Mouse (Mus musculus) fat pad, adult 2 months (tissue): ENCODE results near the gene Gm48551.

ENCODE experiments used
- DNase-seq: peaks from one replicate; pipeline ENCODE4 v3.0.0-alpha.2; 2011; ENCODE audit warnings: low read depth, low spot score; ENCODE audit errors: extremely low read depth

The Gm48551 gene

DNA sequence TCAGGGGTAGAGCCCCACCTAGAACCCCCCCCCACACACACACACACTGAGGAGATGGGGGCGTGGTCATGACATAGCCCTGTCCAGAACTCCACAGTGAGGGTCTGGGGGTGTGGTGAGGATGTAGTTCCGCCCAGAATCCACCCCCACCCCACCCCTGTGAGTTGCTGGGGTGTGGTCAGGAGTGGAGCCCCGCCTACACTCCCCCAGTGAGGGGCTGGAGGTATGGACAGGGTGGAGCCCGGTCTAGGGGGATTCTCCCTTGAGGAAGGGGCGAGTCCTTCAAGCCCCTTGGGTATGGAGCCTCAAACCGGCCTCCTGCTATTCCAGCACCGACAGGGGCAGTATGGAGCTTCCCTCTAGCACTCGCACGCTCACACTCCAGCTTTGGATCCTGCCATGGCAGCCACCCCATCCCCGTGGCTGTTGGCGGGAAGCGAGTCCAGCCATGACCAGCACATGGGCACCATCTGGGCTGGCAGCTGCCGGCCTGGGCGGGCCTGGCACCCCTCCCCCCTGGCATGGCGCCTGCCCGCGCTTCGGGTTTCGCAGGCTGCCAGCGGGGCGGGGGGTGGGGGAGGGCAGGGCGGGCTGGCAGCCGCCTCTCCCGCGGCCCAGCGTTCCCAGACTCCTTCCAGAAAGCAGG lies 32.4 kb downstream of the Gm48551 start:
- no peak for DNase-seq

DNA sequence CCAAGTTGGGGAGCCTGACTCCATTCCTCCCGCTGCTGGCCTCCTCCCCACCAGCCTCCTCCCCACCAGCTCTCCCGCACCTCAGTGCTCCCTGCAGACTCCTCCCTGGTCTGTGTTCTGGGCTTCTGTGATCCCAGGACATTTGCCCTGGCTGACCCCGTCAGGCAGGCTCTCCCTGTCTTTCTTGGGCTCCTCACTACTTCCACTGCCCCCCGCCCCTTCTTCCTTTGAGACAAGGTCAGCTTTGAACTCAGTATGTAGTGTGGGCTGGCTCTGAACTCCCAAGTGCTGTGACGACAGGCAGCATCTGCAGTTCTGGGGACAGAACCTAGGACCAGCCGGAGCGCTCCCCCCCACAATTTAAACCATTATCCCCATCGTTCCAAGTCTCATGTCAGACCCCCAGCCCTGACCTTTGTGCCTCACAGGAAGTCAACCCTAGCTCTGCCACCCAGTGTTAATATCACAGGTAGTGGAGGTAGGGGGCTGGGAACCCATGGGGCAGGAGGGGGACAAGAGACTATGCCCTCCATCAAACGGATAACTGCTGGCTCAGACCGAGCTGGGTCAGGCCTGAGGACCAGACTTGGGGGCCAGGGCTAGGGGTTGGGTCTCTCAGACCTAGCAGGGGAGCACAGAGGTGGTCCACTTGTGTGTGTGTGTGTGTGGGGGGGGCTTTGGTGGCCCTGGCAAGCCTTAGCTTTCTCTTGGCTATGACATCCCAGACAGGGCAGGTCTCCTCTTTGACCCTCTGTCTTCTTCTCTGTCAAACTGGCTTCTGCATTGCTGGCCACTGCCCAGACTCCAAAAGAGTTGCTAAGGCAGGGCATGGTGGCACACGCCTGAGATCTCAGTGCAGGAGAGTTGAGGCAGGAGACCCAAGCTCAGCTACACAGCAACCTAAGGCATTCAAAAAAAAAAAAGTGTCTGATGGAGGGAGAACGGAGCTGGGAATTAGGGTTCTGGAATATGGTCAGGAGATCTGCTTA lies 33.3 kb downstream of the Gm48551 start:
- no peak for DNase-seq

DNA sequence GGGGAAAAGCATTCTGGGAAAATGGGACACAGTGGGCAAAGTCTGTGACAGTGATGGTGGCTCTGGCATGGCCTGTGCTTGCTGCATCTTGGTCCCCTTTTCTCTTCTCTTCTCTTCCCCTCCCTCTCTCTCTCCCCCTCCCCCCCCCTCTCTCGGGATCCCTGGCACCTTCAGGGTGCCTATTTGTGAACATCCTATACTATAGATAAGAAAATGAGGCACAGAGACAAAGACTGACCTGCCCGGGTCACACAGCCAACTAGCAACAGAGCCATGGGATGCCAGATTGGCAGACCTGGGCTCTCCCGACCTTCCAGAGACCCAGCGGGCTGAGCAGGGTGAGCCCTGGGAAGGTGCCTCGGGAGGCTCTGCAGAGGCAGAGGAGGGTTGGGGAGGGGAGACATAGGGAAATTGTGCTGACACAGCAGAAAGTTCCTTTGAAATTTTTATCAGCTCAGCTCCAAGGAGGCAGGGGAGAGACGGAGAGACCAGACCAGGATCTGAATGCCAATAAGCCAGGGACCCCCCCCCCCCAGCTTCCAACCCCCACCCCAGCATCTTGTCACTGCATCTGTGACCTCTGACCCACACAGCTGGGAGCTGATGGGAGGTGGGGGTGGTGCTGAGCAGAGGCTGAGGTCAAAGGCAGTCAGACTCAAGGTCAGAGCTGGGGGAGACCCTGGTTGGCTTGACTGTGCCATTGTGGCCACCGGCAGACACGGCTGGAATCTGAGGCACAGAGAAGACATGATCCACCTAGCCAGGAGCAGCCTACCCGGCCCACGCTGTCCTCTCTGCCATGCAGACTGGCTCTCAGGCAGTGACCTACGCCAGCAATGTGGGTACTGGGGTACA lies 34.2 kb downstream of the Gm48551 start:
- DNase-seq: no peak

DNA sequence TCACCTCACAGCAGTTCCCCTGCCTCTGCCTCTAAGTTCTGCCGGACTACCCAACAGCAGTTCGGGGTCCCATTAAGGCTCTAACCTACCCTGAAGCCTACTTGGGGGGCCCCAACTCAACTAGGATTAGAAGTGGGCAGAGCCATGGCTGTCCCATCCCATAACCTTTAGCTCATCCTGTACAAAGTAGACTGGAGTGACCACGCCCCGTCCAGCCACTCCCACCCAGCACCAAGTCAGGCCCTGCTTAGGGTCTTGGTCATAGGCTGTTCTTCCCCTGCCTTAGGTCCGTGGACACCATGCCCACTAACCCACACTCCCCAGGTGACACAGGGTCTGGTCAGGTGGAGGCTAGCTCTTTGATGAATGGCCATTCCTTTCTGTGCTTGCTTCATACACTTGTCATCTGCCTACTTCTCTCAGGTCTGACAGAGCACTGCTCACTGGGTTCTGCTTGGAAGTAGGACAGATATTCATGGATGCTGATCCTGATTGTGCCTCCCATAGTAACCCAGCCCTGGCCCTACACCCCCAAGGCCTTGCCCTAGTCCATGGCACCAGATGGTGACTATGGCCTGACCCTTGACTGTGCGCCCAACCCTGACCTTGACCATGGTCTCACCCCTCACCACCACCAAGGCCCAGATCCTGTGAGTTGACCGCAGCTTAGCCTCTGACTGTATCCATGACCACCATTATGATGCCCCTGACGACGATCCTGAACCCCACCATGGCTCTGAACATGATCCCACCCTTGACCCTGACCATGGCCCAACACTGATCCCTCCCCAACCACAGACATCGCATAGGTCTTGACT lies 35.1 kb downstream of the Gm48551 start:
- DNase-seq: no peak

DNA sequence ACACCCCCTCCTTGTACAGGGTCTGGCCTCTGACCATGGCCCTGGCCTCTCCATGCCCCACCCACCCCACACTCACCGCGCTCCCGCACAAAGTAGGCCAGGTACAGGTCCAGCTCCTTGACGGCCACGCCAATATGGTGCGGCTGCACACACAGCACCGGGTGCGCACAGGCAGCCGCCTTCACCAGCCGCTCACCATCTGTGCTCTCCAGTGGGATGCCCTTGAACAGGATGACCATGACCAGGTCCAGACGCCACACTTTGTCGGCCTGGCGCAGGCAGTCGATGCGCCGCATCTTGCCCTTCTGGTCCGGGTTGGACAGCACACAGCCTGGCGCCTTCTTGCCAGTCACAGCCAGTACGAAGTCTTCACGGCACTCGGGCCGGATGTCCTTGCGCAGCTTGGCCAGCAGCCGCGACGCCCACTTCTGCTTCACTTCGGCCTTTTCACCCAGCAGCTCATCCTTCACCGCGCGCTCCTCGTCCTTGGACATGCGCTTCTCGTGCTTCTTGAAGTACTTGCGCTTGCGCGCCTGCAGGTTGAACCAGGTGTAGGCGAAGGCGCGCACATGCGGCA lies 36.0 kb downstream of the Gm48551 start:
- DNase-seq: no peak

DNA sequence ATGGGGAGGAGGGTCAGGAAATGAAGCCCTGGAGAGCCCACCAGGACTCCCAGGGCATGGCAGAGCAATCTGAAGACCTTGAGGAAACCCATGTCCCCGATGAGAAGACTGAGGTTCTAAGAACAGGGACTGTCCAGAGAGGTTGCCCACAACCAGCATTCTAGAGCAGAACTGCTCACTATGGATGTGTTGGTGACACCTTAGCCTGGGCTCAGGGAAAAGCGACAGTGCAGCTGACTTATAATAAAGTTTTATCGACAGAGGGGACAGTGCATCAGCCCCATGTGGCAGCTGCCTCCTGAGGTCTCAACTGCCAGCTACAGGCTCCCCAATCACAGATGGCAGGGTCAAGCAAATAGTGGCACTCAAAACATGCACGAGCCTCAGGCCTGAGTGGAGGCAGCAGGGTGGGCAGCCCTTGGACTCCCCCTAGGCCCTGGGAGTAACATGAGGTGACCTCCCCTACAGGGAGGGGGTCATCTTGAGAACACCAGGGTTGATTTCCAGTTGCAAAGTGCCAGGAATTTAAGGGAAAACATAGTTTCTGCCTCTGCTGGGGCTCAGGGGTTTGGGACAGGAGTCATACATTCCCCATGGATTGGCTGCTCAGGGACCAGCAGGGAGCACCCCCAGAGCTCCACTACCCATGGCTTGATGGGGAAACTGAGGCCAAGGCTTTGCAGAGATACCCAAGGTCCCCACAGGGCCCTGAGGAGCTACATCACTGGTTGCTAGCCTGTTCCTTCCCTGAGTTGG lies 37.0 kb downstream of the Gm48551 start:
- no peak for DNase-seq

DNA sequence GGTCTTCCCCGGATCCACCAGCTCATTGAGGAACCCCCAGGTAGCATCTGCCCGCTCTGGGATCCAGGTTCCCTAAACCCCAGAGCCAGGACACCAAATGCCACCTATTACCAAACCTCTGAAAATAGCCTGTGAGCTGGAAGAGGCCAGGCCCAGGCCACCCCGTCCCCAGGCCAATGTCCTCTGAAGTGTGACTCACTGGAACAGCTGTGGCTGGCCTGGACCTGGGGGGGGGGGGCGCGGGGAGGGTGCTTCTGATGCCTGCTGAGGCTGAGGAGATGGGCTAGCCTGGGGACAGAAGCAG lies 37.5 kb downstream of the Gm48551 start:
- DNase-seq: no peak

DNA sequence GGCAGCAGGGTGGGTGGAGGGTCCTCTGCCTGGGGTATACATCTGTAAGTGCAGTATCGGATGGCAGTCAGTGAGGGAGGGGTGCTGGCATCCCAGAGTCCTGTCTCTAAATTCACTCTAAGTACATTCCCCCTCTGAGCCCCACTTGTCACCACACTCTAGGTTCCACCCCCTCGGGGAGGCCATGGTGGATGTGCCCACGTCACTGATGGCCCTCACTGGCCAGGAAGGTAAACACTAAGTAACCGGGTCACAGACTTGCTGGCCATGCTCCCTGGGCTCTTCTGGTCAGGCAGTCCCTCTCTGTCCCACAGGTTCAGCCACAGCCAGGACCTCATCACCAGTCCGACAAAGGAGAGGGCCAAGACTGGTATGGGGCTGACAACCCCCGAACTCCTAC lies 37.9 kb downstream of the Gm48551 start:
- no peak for DNase-seq

DNA sequence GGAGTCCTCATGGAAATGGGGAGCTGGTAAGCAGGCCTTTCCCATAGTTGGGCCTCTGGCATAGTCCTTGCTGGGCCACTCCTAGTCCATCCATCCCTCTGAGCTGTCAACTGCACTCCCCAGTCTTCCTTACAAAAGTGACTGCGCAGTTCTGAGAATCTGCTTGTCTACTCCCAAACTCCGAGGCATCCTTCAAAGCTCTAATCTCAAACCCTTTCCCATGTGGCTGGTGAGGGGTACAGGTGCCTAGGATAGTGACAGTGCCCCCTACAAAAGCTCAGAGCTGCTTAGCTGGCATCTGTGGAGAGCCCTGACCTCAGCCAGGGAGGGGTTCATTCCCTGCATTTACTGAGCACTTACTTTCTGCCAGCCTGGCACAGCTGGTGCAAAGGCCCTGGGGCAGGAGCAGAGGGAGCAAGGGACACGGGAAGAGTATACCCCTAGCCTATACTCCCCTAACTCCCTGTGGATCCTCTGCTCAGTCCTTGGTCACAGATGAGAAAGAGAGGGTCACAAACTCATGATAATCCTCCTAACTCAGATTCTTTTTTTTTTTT lies 38.5 kb downstream of the Gm48551 start:
- no peak for DNase-seq

DNA sequence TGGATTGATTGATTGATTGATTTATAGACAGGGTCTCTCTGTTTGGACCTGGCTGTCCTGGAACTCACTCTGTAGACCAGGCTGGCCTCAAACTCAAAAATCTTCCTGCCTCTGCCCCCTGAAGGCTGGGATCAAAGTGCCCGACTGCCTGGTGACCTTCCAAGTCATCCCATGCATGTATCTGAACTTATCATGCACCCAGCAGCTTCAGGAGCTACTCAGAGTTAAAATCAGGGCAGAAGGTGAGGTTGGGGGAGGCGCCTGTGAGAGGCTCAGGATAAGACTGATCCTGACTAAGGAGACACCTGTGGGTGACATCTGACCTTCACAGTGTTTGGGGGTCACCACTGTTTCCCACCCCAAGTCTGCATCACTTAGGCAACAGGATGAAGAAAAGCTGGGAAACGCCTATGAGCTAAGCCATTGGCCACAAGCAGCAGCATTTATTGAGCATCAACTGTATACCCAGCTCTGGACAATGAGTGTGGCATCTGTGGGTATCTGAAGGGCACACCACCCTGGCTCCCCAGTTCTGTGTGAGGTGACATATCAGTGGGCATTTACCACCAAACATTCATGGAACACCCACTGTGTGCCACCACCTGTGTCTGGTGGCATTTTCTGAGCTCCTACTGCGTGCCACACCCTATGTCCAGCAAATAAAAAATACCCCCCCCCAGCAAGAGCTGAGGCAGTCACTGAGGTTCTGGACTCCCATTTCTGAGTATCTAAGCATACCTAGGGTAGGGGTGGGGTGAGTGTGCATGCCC lies 39.4 kb downstream of the Gm48551 start:
- DNase-seq: no peak

DNA sequence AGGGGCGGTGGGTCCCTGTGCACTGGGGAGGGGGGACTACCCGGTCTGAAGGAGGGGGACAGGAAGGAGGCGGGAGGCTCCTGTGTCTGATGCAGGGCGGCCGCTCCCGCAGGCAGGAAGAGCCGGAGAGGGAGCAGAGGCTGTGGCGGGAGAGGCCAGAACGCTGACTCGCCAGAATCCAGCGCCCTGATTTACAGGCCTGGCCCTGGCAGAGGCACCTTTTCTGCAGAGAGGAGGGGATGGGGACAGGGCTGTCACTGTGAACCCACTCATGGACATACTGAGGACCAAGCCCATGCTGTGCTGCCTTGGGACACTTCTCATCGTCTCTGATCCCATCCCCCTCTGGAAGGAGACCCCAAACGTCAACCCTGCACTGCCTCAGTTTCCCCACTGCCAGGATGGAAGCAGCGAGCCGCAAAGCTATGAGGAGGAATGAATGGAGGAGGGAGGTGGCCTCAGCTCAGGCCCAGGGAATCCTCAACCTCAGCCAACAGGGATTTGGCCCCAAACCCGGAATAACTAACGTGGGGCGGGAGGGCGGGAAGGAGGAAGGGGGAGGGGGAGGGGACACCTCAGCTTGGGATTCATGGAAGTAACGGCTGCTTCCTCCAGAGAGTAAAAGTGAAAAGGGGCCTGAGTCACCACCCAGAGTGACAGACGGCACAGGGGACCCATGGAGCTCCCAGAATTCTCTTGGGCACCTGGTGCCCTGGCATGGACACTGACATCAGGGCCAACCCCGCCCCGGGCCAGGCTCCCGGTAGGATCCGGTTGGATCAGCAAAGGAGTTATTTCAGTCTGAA lies 40.2 kb downstream of the Gm48551 start:
- DNase-seq: no peak

DNA sequence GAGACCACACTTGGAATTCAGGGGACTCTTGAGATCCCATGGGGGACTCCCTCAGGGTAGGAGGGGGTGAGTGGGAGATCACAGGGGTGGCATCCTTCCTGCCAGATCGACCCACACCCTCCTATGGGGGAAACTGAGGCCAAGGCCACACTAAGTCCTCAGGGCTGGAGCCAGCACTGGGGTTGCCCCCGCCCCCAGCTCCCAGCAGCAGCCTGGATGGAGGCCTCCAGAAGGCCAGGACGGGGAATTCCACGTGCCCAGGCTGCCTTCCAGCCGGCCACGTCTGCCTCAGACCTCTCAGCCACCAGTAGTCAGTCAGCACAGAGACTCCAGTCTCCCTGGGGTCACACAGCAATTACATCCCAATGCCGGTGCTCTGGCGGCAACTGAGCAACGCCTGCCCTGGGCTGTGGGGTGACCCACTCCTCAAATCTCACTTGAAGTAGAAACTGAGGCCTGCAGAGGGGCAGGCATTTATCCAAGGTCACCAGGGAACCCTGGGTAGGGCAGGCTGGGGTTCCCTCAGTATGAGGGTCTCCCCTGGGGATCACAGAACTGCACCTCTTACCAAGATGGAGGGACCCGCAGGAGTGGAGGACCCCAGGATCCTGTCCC lies 41.1 kb downstream of the Gm48551 start:
- no peak for DNase-seq

DNA sequence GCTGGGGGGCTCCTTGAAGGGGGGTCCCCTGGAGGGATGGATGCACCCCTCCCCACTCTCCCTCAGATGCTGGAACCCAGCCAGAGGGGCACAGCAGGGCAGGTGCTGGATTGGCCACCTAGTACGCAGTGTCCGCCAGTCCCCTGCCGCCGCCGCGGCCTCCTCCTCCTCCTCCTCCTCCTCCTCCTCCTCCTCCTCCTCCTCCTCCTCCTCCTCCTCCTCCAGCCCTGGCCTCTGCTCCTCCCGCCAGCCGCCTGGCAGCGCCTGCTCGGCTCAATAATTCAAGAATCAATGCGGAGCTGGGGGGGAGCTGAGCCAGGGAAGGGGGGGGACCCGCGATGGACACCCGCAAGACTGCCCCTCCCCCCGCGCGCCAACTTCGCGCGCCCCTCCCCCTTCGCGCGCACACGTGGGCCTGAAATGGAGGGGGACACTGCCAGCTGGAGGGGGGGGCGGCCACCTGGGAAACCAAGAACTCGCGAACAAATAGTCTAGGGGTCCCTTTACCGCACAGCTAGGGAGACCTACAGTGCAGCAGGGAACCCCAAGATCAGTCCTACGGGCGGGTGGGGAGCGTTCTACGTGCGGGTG lies 41.9 kb downstream of the Gm48551 start:
- DNase-seq: no peak

DNA sequence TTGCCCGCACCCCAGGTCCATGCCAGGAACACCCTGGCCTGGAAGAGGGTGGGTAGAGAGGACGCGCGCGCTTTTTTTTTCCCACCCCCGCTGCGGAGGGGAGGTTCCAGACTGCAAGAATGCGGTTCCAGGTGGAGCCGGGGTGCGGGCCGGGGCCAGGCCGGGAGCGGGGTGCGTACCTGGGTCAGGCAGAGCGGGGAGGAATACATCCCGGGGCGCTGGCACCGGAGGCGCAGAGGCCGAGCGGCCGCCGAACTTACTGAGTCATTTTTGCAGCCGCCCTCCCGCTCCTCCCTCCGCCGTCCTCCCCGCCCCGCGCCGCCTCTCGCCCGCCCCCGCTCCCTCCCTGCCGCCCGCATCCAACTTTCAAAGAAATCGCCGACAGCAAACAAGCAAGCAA lies 42.6 kb downstream of the Gm48551 start:
- DNase-seq: no peak

DNA sequence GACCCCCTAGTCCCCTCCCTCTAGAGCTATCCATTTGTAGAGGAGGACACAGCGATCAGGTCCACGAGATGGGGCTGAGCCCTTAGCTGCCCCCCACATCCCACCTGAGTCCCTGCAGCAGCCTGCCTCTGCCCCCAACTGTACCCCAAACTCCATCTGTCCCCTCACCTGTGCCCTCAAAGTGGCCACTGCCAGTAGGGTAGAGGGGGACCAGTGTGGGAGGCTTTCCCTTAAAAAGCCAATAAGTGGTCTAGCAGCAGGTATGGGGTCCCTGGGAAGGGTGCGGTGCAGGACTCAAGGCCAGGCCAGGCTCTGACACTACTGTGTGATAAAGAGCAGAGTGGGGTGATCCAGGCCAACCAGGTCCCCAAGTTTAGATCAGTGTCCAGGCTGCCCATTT lies 43.1 kb downstream of the Gm48551 start:
- no peak for DNase-seq

DNA sequence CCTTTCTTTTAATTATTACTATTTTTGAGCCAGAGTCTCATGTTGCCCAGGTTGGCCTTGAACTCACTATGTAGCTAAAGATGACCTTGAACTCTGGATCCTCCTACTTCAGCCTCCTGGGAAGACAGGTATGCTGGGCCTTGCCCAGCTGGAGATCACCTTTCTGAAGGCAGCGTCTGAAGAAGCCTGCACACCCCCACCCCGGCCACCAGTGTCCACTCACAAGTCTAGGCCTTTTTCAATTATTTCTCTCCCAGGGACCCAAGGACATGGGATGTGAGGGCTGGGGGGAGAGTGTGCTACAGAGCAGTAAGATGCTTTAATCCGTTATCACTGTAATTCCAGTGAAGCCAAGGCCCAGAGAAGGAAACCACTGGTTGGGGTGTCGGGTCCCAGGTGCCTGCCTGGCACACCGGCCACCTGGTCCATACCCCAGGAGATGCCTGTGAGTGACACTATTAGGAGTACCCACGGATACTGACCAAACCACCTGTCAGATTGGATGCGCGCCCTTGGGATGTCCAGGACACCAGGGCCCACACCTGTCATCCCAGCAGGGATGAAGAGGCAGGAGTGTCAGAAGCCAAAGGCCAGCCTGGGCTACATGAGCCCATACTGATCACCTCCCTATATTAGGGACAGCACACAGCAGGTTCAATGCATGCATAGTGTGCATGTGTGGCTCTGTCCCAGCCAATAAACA lies 43.7 kb downstream of the Gm48551 start:
- DNase-seq: no peak
